Mouse (Mus musculus) neural tube, embryonic 15.5 days (tissue): ENCODE data around the gene Itpr2. TPM values are rescaled to one million over a fixed set of nuclear protein-coding genes. Genes with fewer than 3 reads are reported as not detected.
A peak's percentile ranks its signal among the peaks of the same experiment; 100 is the strongest.

ENCODE experiments used
- ATAC-seq: fragments of 200-750 bp; cut with Nextera tagmentation; 2 replicates; pipeline ENCODE4 v1.8.0; 2017; ENCODE audit warnings: mild to moderate bottlenecking, moderate TSS enrichment, moderate library complexity; ENCODE audit not compliant: low FRiP score
- H3K27ac ChIP-seq: fragments of 300-500 bp; sonication (generic); replicated peaks from 2 replicates; pipeline ENCODE4 v1.5.1; 2015; ENCODE audit warnings: mild to moderate bottlenecking, inconsistent platforms
- H3K27me3 ChIP-seq: fragments of 300-500 bp; sonication (generic); replicated peaks from 2 replicates; pipeline ENCODE4 v1.6.1; 2015; ENCODE audit warnings: inconsistent platforms
- H3K36me3 ChIP-seq: fragments of 300-500 bp; sonication (generic); 2 replicates; pipeline ENCODE4 v1.6.1; 2015; ENCODE audit warnings: inconsistent platforms
- H3K4me1 ChIP-seq: fragments of 300-500 bp; sonication (generic); 2 replicates; pipeline ENCODE4 v1.6.1; 2015; ENCODE audit warnings: inconsistent platforms
- H3K4me2 ChIP-seq: fragments of 300-500 bp; sonication (generic); 2 replicates; pipeline ENCODE4 v1.6.1; 2015; ENCODE audit warnings: inconsistent platforms, mild to moderate bottlenecking, moderate library complexity
- H3K4me3 ChIP-seq: fragments of 300-500 bp; sonication (generic); replicated peaks from 2 replicates; pipeline ENCODE4 v1.5.1; 2015; ENCODE audit warnings: mild to moderate bottlenecking, inconsistent platforms
- H3K9ac ChIP-seq: fragments of 300-500 bp; sonication (generic); replicated peaks from 2 replicates; pipeline ENCODE4 v1.6.1; 2015; ENCODE audit warnings: mild to moderate bottlenecking, inconsistent platforms
- H3K9me3 ChIP-seq: fragments of 300-500 bp; sonication (generic); replicated peaks from 2 replicates; pipeline ENCODE4 v1.6.1; 2016; ENCODE audit warnings: inconsistent platforms
- WGBS: fragments of 180-500 bp; shearing (Covaris S2); methylation state at CpG from one replicate; pipeline ENCODE4 v1.1.7; 2015; ENCODE audit warnings: mixed read lengths; 5-methylcytosine and 5-hydroxymethylcytosine counted together
- polyA plus RNA-seq: library from polyadenylated mRNA; unstranded; fragments of >200 nt; fragmentation: Nextera tagmentation; extraction: Ambion mirVana; gene quantifications from 2 replicates; pipeline ENCODE4 v1.2.1, GENCODE M21; 2015

Gene Itpr2
- polyA plus RNA-seq, 1 experiment from 2014 or later, result 9.0 TPM

- WGBS, result 20% methylated on average over 10 of the region's 10 CpGs
- ATAC-seq, result peak; percentile 82
- no peak overlapping the region for H3K4me3 ChIP-seq
Observed at GRCm38 (mm10) chr6:146409692-146410426, 92.2 kb downstream of the Itpr2 start.

GRCm38 (mm10) chr6:146405380-146405779 is 96.6 kb downstream of the Itpr2 start:
- Histone ChIP-seq H3K4me2 (no peak overlapping the region), H3K36me3 (no peaks in the 10 kb centered on the region), H3K4me1 (peaks cover 22% of the 10 kb centered on the region), H3K9me3 (no peaks in the 10 kb centered on the region), H3K9ac (no peak overlapping the region), H3K27ac (no peak overlapping the region), H3K27me3 (no peaks in the 10 kb centered on the region), H3K4me3 (no peak overlapping the region)
- 56% methylated on average over 6 of the region's 6 CpGs for WGBS
- ATAC-seq, result no peak

More at GRCm38 (mm10) chr6:146409692-146410426, 92.2 kb downstream of the Itpr2 start:
- H3K9me3 ChIP-seq, result no peaks in the 10 kb centered on the region
- no peaks in the 10 kb centered on the region for H3K36me3 ChIP-seq
- peak overlapping the region; percentile 75 for H3K27ac ChIP-seq
- H3K4me1 ChIP-seq, result peaks cover 14% of the 10 kb centered on the region
- H3K27me3 ChIP-seq, result no peaks in the 10 kb centered on the region
- no peak overlapping the region for H3K9ac ChIP-seq
- peak overlapping the region; percentile 46 for H3K4me2 ChIP-seq

GRCm38 (mm10) chr6:146404876-146405275 is 97.1 kb downstream of the Itpr2 start:
- 83% methylated on average over 4 of the region's 4 CpGs for WGBS
- Histone ChIP-seq H3K9ac (no peak overlapping the region), H3K36me3 (no peaks in the 10 kb centered on the region), H3K4me3 (no peak overlapping the region), H3K27me3 (no peaks in the 10 kb centered on the region), H3K4me2 (no peak overlapping the region), H3K4me1 (peaks cover 17% of the 10 kb centered on the region), H3K9me3 (no peaks in the 10 kb centered on the region), H3K27ac (no peak overlapping the region)
- no peak for ATAC-seq

GRCm38 (mm10) chr6:146404156-146404555 is 97.9 kb downstream of the Itpr2 start:
- no peaks in the 10 kb centered on the region for H3K36me3 ChIP-seq
- no peaks in the 10 kb centered on the region for H3K9me3 ChIP-seq
- peaks cover 10% of the 10 kb centered on the region; the same call in 1 of the 2 replicates for H3K4me1 ChIP-seq
- no peak for ATAC-seq
- no peak overlapping the region for H3K27ac ChIP-seq
- no peak overlapping the region for H3K9ac ChIP-seq
- H3K4me3 ChIP-seq, result no peak overlapping the region
- no peaks in the 10 kb centered on the region for H3K27me3 ChIP-seq
- 35% methylated on average over 10 of the region's 10 CpGs for WGBS
- H3K4me2 ChIP-seq, result no peak overlapping the region

GRCm38 (mm10) chr6:146402905-146403642 is 98.9 kb downstream of the Itpr2 start:
- H3K4me3 ChIP-seq, result no peak overlapping the region
- no peak overlapping the region for H3K9ac ChIP-seq
- peaks cover 9% of the 10 kb centered on the region; the same call in 1 of the 2 replicates for H3K4me1 ChIP-seq
- no peaks in the 10 kb centered on the region for H3K9me3 ChIP-seq
- 53% methylated on average over 6 of the region's 6 CpGs for WGBS
- no peak overlapping the region for H3K4me2 ChIP-seq
- no peak for ATAC-seq
- H3K27me3 ChIP-seq, result no peaks in the 10 kb centered on the region
- no peaks in the 10 kb centered on the region for H3K36me3 ChIP-seq
- no peak overlapping the region for H3K27ac ChIP-seq

GRCm38 (mm10) chr6:146397803-146398202 is 104.2 kb downstream of the Itpr2 start:
- Histone ChIP-seq H3K27me3 (no peaks in the 10 kb centered on the region), H3K4me1 (no peaks in the 10 kb centered on the region), H3K4me2 (no peak overlapping the region), H3K9me3 (no peaks in the 10 kb centered on the region), H3K36me3 (no peaks in the 10 kb centered on the region), H3K9ac (no peak overlapping the region), H3K27ac (no peak overlapping the region), H3K4me3 (no peak overlapping the region)
- 77% methylated on average over 3 of the region's 3 CpGs for WGBS
- ATAC-seq, result no peak

- no peaks in the 10 kb centered on the region for H3K4me1 ChIP-seq
- H3K4me2 ChIP-seq, result no peak overlapping the region
- ATAC-seq, result no peak
- no peaks in the 10 kb centered on the region for H3K36me3 ChIP-seq
- no peak overlapping the region for H3K9ac ChIP-seq
- H3K27ac ChIP-seq, result no peak overlapping the region
- H3K27me3 ChIP-seq, result no peaks in the 10 kb centered on the region
- no peak overlapping the region for H3K4me3 ChIP-seq
- no peaks in the 10 kb centered on the region for H3K9me3 ChIP-seq
- 66% methylated on average over 5 of the region's 5 CpGs for WGBS
Observed at GRCm38 (mm10) chr6:146396253-146396652, 105.8 kb downstream of the Itpr2 start.

GRCm38 (mm10) chr6:146395616-146396015 is 106.4 kb downstream of the Itpr2 start:
- no peaks in the 10 kb centered on the region for H3K27me3 ChIP-seq
- H3K4me2 ChIP-seq, result no peak overlapping the region
- no peak overlapping the region for H3K27ac ChIP-seq
- H3K9ac ChIP-seq, result no peak overlapping the region
- H3K4me3 ChIP-seq, result no peak overlapping the region
- H3K36me3 ChIP-seq, result no peaks in the 10 kb centered on the region
- no peak for ATAC-seq
- H3K4me1 ChIP-seq, result no peaks in the 10 kb centered on the region
- 94% methylated on average over 4 of the region's 4 CpGs for WGBS
- H3K9me3 ChIP-seq, result no peaks in the 10 kb centered on the region

GRCm38 (mm10) chr6:146392188-146392587 is 109.8 kb downstream of the Itpr2 start:
- Histone ChIP-seq H3K27ac (no peak overlapping the region), H3K4me1 (no peaks in the 10 kb centered on the region), H3K4me3 (no peak overlapping the region), H3K4me2 (no peak overlapping the region), H3K9ac (no peak overlapping the region), H3K36me3 (no peaks in the 10 kb centered on the region), H3K27me3 (no peaks in the 10 kb centered on the region), H3K9me3 (no peaks in the 10 kb centered on the region)
- no peak for ATAC-seq
- 94% methylated on average over 2 of the region's 2 CpGs for WGBS

- no peak for ATAC-seq
- Histone ChIP-seq H3K9me3 (no peaks in the 10 kb centered on the region), H3K4me2 (no peak overlapping the region), H3K27me3 (no peaks in the 10 kb centered on the region), H3K4me1 (0 out of 2 replicates have a peak, but pooled peaks cover 4% of the 10 kb centered on the region), H3K36me3 (no peaks in the 10 kb centered on the region), H3K4me3 (no peak overlapping the region), H3K27ac (no peak overlapping the region), H3K9ac (no peak overlapping the region)
- WGBS, result 91% methylated on average over 4 of the region's 4 CpGs
Observed at GRCm38 (mm10) chr6:146390159-146390558, 111.9 kb downstream of the Itpr2 start.

- Histone ChIP-seq H3K4me3 (no peak overlapping the region), H3K27ac (no peak overlapping the region), H3K4me1 (0 out of 2 replicates have a peak, but pooled peaks cover 4% of the 10 kb centered on the region), H3K9me3 (no peaks in the 10 kb centered on the region), H3K9ac (no peak overlapping the region), H3K4me2 (no peak overlapping the region), H3K27me3 (no peaks in the 10 kb centered on the region), H3K36me3 (no peaks in the 10 kb centered on the region)
- 84% methylated on average over 4 of the region's 4 CpGs for WGBS
- ATAC-seq, result no peak
Observed at GRCm38 (mm10) chr6:146388010-146388409, 114.0 kb downstream of the Itpr2 start.
